Mouse (Mus musculus): ENCODE measurements around the gene Ube2o. TPM values are rescaled to one million over a fixed set of nuclear protein-coding genes. Genes with fewer than 3 reads are reported as not detected.

The Ube2o gene
- polyA plus RNA-seq, 1 experiment from 2014 or later, result 5.2 TPM

DNA sequence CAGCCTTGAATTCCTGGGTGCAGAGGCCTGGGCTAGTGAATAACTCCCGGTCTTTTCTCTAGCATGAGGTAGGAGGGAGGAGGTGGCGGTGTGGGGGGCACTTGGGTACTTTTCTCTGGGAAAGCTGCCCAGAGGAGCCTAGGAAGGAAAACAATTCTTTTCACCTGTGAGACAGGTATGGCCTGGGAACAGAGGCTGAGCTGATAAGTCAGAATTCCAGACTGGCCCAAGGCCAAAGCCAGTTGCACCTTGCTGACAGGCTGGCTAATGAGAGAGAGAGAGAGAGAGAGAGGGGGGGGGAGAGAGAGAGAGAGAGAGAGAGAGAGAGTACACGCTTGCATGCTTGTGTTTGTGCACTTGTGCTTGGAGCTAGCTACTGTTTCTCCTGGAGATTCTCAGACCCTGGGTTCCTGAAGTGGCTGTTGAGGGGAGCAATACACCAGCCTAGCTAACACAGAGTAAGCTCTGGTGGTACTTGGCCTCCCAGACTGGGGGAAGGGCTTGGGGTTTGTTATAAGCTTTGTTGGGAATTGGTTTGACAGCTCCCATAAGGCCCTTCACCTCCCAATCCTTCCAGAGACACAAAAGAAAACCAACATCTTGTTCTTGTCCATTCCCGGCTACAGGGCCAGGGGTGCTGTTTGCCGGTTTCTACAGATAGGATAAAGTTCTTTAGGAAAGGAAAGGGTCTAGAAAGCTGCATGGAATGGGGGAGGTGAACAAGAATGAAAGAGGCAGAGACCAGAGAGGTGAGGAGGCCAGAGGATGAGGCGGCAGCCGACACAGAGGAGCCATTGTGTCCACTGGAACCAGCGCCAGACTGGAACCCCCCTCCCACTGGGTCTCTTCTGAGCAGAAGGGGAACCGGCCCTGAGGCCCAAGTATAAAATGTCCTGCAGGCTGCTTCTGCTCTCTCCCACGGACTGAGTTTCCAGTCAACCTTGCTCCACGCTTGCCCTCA lies 50.8 kb downstream of the Ube2o start, which contains the start of gene Sphk1:
Gene Sphk1 (plus strand): TSS at position 739 of the 961 bp plus-strand sequence.
- Histone ChIP-seq H3K27ac (ENCODE audit: low read length) (peak within 1 kb of the TSS; percentile 87), H3K27me3 (ENCODE audit: control insufficient read depth, insufficient read depth, low read depth, low read length) (peaks cover 42% of the 10 kb centered on the region), H3K9me3 (ENCODE audit: control insufficient read depth, low read length) (no peaks in the 10 kb centered on the region), H3K4me1 (replicated peaks; ENCODE audit: control insufficient read depth, insufficient read depth, low read length) (peaks cover 34% of the 10 kb centered on the region), H3K4me2 (ENCODE audit: low read depth, low read length) (peak within 1 kb of the TSS; percentile 99), H3K4me3 (ENCODE audit: low read length) (peak within 1 kb of the TSS; percentile 64), H3K36me3 (ENCODE audit: control insufficient read depth, insufficient read depth, low read length) (no peaks in the 10 kb centered on the region), H3K9ac (ENCODE audit: low read length) (peak within 1 kb of the TSS; percentile 72)
- 27% methylated on average over 11 of the region's 11 CpGs for WGBS
- ATAC-seq (ENCODE audit: low read depth), result peak; percentile 50

DNA sequence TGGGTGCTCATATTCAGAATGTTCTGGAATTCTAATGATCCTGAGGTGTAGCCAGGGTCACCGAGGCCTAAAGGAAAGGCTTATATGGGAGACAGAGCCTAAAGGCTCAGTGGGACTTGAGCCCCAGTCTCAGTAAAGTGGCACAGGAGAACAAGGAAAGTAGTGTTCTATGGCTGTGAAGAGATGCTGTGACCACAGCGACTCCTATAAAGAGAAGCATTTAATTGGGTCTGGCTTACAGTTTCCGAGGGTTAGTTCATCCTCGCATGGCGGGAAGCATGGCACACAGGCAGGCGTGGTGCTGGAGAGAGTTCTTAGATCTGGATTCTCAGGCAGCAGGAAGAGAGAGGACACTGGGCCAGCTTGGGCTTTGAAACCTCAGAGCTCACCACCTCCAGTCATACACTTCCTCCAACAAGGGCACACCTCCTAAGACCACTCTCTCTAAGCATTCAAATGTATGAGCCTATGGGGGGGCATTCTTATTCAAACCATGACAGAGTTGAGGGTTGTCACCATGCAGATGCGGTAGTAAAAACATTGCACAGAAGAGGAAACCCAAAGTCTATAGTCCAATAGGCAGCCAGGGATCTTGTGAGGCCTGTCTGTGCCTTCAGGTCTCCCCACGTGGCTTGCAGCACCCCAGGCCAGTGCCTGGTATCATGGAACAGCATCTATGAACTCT lies 52.5 kb downstream of the Ube2o start:
- Histone ChIP-seq H3K9ac (ENCODE audit: low read length) (no peak overlapping the region), H3K27me3 (ENCODE audit: control insufficient read depth, insufficient read depth, low read depth, low read length) (peaks cover 38% of the 10 kb centered on the region), H3K36me3 (ENCODE audit: control insufficient read depth, insufficient read depth, low read length) (no peaks in the 10 kb centered on the region), H3K4me1 (replicated peaks; ENCODE audit: control insufficient read depth, insufficient read depth, low read length) (peaks cover 34% of the 10 kb centered on the region), H3K27ac (ENCODE audit: low read length) (no peak overlapping the region), H3K4me2 (ENCODE audit: low read depth, low read length) (no peak overlapping the region), H3K4me3 (ENCODE audit: low read length) (no peak overlapping the region), H3K9me3 (ENCODE audit: control insufficient read depth, low read length) (no peaks in the 10 kb centered on the region)
- no peak for ATAC-seq (ENCODE audit: low read depth)
- 73% methylated on average over 8 of the region's 8 CpGs for WGBS

DNA sequence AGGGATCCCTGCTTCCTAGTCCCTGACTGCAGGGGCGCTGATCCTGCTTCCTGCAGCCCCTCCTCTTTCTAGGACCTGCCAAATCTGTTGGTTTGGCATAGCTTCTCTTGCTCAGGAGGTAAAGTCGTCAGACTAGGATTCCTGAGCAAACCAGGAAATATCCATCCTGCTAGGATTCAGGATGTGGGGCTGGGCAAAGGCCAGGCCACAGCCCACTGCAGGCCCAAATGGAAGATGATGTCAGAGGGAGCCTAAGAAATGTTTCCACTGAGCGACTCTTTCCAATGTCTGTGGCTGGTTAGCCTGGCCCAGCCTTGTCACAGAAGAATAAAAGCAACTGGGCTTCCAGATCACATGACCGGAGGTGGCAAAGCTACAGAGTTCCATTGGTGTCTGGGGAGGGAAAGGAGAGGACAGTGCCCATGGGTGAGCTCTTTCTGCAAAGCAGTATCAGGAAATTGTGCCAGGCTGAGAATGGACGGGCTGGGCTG lies 57.5 kb downstream of the Ube2o start:
- Histone ChIP-seq H3K9me3 (ENCODE audit: control insufficient read depth, low read length) (no peaks in the 10 kb centered on the region), H3K27ac (ENCODE audit: low read length) (peak overlapping the region; percentile 26), H3K27me3 (ENCODE audit: control insufficient read depth, insufficient read depth, low read depth, low read length) (no peaks in the 10 kb centered on the region), H3K36me3 (ENCODE audit: control insufficient read depth, insufficient read depth, low read length) (no peaks in the 10 kb centered on the region), H3K4me3 (ENCODE audit: low read length) (no peak overlapping the region), H3K4me1 (replicated peaks; ENCODE audit: control insufficient read depth, insufficient read depth, low read length) (peaks cover 16% of the 10 kb centered on the region), H3K9ac (ENCODE audit: low read length) (0 out of 2 replicates have a peak overlapping the region, but pooled peaks have one; percentile 14), H3K4me2 (ENCODE audit: low read depth, low read length) (no peak overlapping the region)
- peak; percentile 29; the same call in 1 of the 2 replicates for ATAC-seq (ENCODE audit: low read depth)
- WGBS, result 39% methylated on average over 5 of the region's 5 CpGs

DNA sequence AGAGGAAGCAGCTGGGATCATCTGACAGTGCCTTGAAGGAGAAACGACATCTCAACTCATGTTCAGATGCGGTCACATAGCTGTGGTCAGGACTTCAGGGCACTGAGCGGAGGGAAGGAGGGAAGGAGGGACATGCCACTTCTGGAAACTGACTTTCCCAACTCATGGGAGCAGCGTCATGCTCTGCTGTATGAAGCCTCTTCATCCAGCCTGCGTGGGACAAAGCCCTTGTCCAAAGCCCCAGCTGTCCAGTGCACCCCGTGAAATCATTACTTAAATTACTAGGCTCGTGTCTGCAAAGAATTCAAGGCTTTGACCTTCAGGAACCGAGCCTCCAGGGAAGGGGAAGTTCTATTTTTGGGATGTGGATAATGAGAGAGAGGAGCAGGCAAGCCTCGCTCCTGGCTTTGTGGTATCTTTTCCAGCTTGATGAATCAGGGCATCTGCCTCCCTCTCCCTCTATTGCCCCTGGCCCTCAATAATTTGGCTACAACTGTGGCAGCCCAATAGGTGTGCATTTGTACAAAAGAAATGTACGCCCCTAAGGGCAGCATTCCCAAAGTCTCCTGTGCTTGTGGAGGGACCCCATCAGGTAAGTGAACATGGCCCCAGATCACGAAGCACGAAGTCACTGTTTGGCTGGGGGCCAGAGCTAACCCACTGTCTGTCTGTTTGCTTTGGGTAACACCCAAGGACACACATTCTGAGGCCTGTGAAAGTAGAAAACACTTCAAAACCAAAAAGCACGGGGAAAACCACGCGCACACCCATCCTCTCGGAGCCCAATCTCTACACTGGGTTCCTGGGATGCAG lies 58.2 kb downstream of the Ube2o start:
- H3K9ac ChIP-seq (ENCODE audit: low read length), result 0 out of 2 replicates have a peak overlapping the region, but pooled peaks have one; percentile 14
- 38% methylated on average over 16 of the region's 16 CpGs for WGBS
- no peaks in the 10 kb centered on the region for H3K9me3 ChIP-seq (ENCODE audit: control insufficient read depth, low read length)
- peak overlapping the region; percentile 26; the same call in 1 of the 2 replicates for H3K27ac ChIP-seq (ENCODE audit: low read length)
- no peak overlapping the region for H3K4me3 ChIP-seq (ENCODE audit: low read length)
- H3K27me3 ChIP-seq (ENCODE audit: control insufficient read depth, insufficient read depth, low read depth, low read length), result no peaks in the 10 kb centered on the region
- H3K4me2 ChIP-seq (ENCODE audit: low read depth, low read length), result no peak overlapping the region
- ATAC-seq (ENCODE audit: low read depth), result peak; percentile 10; the same call in 1 of the 2 replicates
- H3K36me3 ChIP-seq (ENCODE audit: control insufficient read depth, insufficient read depth, low read length), result no peaks in the 10 kb centered on the region
- H3K4me1 ChIP-seq (replicated peaks; ENCODE audit: control insufficient read depth, insufficient read depth, low read length), result peaks cover 19% of the 10 kb centered on the region

DNA sequence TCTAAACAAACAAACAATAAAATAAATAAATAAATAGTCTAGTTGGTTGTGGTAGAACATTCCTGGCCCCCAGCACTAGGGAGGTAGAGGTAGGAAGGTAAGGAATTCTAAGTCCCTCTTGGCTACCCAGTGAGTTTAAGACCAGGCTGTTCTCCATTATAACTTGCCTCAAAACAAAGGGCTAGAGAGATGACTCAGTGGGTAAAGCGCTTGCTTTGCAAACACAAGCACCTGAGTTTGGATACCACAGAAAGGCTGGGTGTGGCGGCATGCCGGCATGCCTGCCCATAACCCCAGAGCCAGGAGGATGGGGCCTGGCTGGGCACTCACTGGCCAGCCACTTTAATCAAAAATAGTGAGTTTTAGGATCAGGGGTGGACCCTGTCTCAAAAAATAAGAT lies 59.2 kb downstream of the Ube2o start:
- Histone ChIP-seq H3K36me3 (ENCODE audit: control insufficient read depth, insufficient read depth, low read length) (no peaks in the 10 kb centered on the region), H3K4me3 (ENCODE audit: low read length) (no peak overlapping the region), H3K4me1 (replicated peaks; ENCODE audit: control insufficient read depth, insufficient read depth, low read length) (peaks cover 21% of the 10 kb centered on the region), H3K27ac (ENCODE audit: low read length) (no peak overlapping the region; the same call in 1 of the 2 replicates), H3K27me3 (ENCODE audit: control insufficient read depth, insufficient read depth, low read depth, low read length) (no peaks in the 10 kb centered on the region), H3K4me2 (ENCODE audit: low read depth, low read length) (no peak overlapping the region), H3K9ac (ENCODE audit: low read length) (no peak overlapping the region), H3K9me3 (ENCODE audit: control insufficient read depth, low read length) (no peaks in the 10 kb centered on the region)
- 54% methylated on average over 3 of the region's 3 CpGs for WGBS
- no peak for ATAC-seq (ENCODE audit: low read depth)

DNA sequence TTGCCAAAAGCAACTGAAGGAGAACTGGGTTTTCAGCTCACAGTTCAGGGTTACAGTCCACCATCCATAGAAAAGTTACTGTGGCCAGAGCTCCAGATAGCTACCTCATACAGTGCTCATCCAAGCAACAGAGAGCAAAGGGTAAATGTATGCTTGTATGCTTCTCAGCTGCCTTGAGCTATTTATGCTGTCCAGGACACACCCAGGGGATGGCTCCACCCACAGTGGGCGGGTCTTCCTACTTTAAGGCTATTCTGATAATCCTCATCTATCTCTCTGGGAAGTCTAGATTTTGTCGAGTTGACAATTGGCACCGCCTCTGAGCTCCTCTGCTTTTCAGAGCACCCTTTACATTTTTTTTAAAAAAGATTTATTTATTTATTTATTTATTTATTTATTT lies 60.1 kb downstream of the Ube2o start:
- Histone ChIP-seq H3K36me3 (ENCODE audit: control insufficient read depth, insufficient read depth, low read length) (no peaks in the 10 kb centered on the region), H3K9me3 (ENCODE audit: control insufficient read depth, low read length) (no peaks in the 10 kb centered on the region), H3K4me2 (ENCODE audit: low read depth, low read length) (no peak overlapping the region), H3K4me1 (replicated peaks; ENCODE audit: control insufficient read depth, insufficient read depth, low read length) (peaks cover 21% of the 10 kb centered on the region), H3K4me3 (ENCODE audit: low read length) (no peak overlapping the region), H3K9ac (ENCODE audit: low read length) (no peak overlapping the region), H3K27me3 (ENCODE audit: control insufficient read depth, insufficient read depth, low read depth, low read length) (no peaks in the 10 kb centered on the region), H3K27ac (ENCODE audit: low read length) (no peak overlapping the region)
- ATAC-seq (ENCODE audit: low read depth), result no peak
- WGBS, result 59% methylated on average over 3 of the region's 3 CpGs

DNA sequence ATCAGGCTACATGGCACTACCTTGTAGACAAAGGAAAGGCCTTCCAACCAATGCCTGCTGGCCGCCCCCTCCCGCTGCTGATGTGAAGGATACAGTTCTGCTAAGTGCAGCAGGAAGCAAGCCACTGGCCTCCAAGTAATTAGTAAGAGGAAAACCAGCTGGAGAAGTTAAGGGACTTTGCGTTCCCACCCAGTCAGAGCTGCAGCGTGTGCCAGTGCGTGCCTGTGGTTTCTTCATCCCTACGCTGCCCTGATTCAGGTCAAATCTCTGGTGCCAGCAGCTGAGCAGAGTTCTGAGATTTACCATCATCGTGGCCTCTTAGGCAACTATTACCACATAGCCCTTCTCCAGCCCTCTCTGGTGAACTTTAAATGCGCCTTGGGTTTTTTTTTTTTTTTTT lies 62.8 kb downstream of the Ube2o start:
- H3K9me3 ChIP-seq (ENCODE audit: control insufficient read depth, low read length), result no peaks in the 10 kb centered on the region
- H3K27ac ChIP-seq (ENCODE audit: low read length), result peak overlapping the region; percentile 39; the same call in 1 of the 2 replicates
- 43% methylated on average over 8 of the region's 8 CpGs for WGBS
- H3K4me1 ChIP-seq (replicated peaks; ENCODE audit: control insufficient read depth, insufficient read depth, low read length), result peaks cover 14% of the 10 kb centered on the region
- H3K4me3 ChIP-seq (ENCODE audit: low read length), result no peak overlapping the region
- H3K4me2 ChIP-seq (ENCODE audit: low read depth, low read length), result no peak overlapping the region
- peak; percentile 76 for ATAC-seq (ENCODE audit: low read depth)
- H3K9ac ChIP-seq (ENCODE audit: low read length), result no peak overlapping the region
- no peaks in the 10 kb centered on the region for H3K36me3 ChIP-seq (ENCODE audit: control insufficient read depth, insufficient read depth, low read length)
- H3K27me3 ChIP-seq (ENCODE audit: control insufficient read depth, insufficient read depth, low read depth, low read length), result no peaks in the 10 kb centered on the region

DNA sequence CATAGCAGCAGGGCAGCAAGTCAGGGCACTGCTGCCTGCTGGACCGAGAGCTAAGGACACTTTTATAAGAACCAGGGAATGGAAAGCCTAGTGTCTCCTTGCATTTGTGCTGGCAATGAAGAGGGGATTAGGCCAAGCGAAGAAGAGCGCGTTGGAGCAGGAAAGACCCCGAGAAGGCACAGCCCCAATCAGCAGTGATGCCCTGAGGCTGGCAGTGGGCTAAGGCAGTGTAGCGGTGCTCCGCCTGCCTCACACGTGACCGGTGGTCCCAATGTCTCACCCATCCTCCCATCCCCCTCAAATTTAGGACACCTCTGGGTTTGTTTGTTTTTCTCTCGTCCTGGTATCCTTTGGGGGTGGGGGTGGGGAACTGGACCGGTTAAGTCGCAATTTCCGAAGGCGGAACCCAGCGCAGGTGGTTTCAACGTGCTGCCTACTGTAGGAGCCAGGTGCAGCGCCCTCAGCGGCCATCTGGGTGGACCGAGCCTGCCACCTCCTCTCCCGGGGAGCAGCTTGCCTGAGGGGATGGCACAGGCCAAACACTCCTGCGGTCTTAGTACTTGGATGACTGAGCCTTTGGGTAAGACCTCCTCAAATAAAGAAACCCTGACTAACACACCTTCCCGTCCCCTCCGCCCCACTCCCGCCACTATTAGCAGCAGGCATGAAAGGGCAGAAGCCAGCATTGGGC lies 65.8 kb downstream of the Ube2o start:
- 22% methylated on average over 24 of the region's 24 CpGs for WGBS
- no peak overlapping the region for H3K4me3 ChIP-seq (ENCODE audit: low read length)

More for the DNA sequence above, 65.8 kb downstream of the Ube2o start:
- Histone ChIP-seq H3K9me3 (ENCODE audit: control insufficient read depth, low read length) (no peaks in the 10 kb centered on the region), H3K9ac (ENCODE audit: low read length) (no peak overlapping the region), H3K36me3 (ENCODE audit: control insufficient read depth, insufficient read depth, low read length) (no peaks in the 10 kb centered on the region), H3K4me2 (ENCODE audit: low read depth, low read length) (0 out of 2 replicates have a peak overlapping the region, but pooled peaks have one; percentile 11), H3K27me3 (ENCODE audit: control insufficient read depth, insufficient read depth, low read depth, low read length) (no peaks in the 10 kb centered on the region), H3K27ac (ENCODE audit: low read length) (no peak overlapping the region), H3K4me1 (replicated peaks; ENCODE audit: control insufficient read depth, insufficient read depth, low read length) (peaks cover 7% of the 10 kb centered on the region)
- ATAC-seq (ENCODE audit: low read depth), result no peak

All from lung, embryonic 16.5 days (tissue).